Mouse (Mus musculus): Measurements from ENCODE around the gene Bhlhe41. TPM values are rescaled to one million over a fixed set of nuclear protein-coding genes. Genes with fewer than 3 reads are reported as not detected.
A peak's percentile ranks its signal among the peaks of the same experiment; 100 is the strongest.

Bhlhe41 gene
- polyA plus RNA-seq (2015; fragmentation: Nextera tagmentation; extraction: Ambion mirVana), result 0.77 and 0.83 TPM in 2 replicates

DNA sequence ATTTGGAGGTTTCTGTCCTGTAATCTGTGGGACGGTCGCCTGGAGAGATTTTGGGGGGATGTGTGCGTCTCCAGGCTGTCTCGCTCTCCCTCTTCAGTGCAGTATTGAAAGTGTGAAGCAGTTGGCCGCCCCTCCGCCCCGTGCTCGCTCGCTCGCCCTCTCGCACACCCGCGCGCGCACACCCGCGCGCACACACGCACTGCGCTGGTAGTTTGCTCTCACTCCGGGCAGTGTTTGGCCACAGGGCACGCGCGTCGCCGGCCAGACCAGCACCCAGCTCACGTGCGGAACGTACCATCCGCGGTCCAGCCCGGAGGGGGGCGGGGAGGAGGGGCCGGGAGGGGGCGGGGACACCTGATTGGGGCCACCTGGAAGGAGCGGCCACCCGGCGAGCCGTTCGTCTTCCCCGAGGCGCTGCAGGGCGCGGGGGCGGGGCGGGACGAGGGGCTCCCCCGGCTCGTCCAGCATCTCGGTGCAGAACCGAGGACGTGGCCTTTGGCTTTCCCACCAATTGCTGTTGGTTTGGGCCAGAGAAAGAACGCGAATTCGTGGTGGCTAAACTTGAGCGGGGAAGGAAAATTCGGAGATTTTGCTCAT is at the start of gene Bhlhe41:
TSS of gene Bhlhe41 (minus strand) at position 270 of the 597 bp plus-strand sequence.
- Histone ChIP-seq H3K4me2 (ENCODE audit: low read depth, low read length) (peak within 1 kb of the TSS; percentile 98), H3K36me3 (ENCODE audit: control insufficient read depth, insufficient read depth, low read length) (no peaks in the 10 kb centered on the region), H3K27ac (ENCODE audit: low read length) (no peak within 1 kb of the TSS), H3K9ac (ENCODE audit: low read depth, low read length) (peak within 1 kb of the TSS; percentile 65), H3K4me3 (ENCODE audit: low read length) (peak within 1 kb of the TSS; percentile 63), H3K9me3 (ENCODE audit: control insufficient read depth, low read length) (no peaks in the 10 kb centered on the region), H3K27me3 (replicated peaks; ENCODE audit: control insufficient read depth, insufficient read depth, low read length) (peaks cover 43% of the 10 kb centered on the region), H3K4me1 (ENCODE audit: control insufficient read depth, insufficient read depth, low read length) (peaks cover 15% of the 10 kb centered on the region; the same call in 1 of the 2 replicates)
- WGBS, result 1% methylated on average over 56 of the region's 57 CpGs
- peak; percentile 54 for ATAC-seq

DNA sequence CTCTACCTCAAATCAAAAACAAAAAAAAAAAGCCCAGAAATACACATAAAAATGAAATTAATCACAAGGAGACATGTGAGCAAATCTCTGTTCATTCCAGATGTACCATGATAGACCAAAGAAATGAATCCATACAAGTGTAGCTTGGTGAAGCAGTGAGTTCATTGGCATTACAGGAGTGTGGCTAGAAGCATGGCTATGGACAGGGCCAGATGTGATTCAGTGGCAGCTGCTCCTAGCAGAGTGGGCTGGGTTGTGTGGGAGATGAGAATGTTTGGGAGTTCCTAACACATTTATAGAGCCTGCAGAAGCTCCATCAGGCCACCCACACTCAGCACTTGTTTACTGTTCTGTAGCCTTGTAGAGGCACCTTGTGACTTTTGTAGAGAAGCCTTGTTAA is 46.9 kb upstream of the Bhlhe41 start:
- H3K4me3 ChIP-seq (ENCODE audit: low read length), result no peak overlapping the region
- no peaks in the 10 kb centered on the region for H3K9me3 ChIP-seq (ENCODE audit: control insufficient read depth, low read length)
- no peak for ATAC-seq
- H3K27ac ChIP-seq (ENCODE audit: low read length), result no peak overlapping the region
- no peak overlapping the region for H3K4me2 ChIP-seq (ENCODE audit: low read depth, low read length)
- no peak overlapping the region for H3K9ac ChIP-seq (ENCODE audit: low read depth, low read length)
- H3K27me3 ChIP-seq (replicated peaks; ENCODE audit: control insufficient read depth, insufficient read depth, low read length), result 0 out of 2 replicates have a peak, but pooled peaks cover 2% of the 10 kb centered on the region
- no peaks in the 10 kb centered on the region for H3K4me1 ChIP-seq (ENCODE audit: control insufficient read depth, insufficient read depth, low read length)
- no peaks in the 10 kb centered on the region for H3K36me3 ChIP-seq (ENCODE audit: control insufficient read depth, insufficient read depth, low read length)

DNA sequence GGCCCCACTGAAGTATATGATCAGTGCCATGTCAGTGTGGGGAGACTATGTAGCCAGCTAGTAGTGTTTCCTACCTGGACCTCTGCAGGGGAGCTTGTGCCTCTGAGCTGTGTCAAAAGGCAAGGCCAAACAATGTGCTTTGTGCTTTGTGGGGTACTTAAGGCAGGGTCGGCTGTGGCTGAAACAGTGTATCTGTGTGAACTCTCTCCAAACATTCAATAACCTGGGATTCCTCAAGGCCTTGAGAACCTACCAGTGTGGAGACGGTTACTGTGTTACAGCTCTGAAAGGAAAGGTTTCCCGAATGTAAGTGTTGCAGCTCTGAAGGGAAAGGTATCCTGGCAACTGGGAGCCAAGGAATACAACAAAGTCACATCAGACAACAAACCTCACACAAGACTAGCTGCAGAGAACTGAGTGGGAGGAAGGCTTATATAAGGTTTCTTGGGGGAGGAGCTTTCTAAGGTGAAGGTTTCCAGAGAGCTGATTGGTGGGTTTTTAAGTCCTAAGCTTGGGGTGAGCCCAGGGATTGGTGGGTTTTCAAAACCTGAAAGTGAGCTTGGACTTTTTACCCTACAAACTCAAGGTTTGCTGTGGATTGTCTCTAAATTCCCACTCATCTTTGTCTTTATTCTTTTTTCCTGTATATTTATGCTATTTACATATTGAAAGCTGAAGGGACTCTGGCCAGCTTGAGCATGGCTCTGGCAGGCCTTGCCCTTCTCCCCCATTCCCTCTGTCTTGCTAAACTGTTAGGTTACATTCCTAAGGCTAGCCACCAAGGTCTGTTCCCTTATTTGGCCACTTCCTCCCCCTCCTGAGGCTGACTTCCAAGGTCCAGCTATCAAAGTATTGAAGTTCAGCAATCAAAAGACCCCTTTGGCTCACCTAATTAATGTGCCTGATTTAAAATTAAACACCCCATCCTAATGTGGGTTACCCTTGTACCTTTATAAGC is 45.4 kb upstream of the Bhlhe41 start:
- no peaks in the 10 kb centered on the region for H3K4me1 ChIP-seq (ENCODE audit: control insufficient read depth, insufficient read depth, low read length)
- no peak overlapping the region for H3K4me3 ChIP-seq (ENCODE audit: low read length)
- H3K27me3 ChIP-seq (replicated peaks; ENCODE audit: control insufficient read depth, insufficient read depth, low read length), result 0 out of 2 replicates have a peak, but pooled peaks cover 2% of the 10 kb centered on the region
- H3K4me2 ChIP-seq (ENCODE audit: low read depth, low read length), result no peak overlapping the region
- H3K9me3 ChIP-seq (ENCODE audit: control insufficient read depth, low read length), result no peaks in the 10 kb centered on the region
- H3K27ac ChIP-seq (ENCODE audit: low read length), result no peak overlapping the region
- H3K36me3 ChIP-seq (ENCODE audit: control insufficient read depth, insufficient read depth, low read length), result no peaks in the 10 kb centered on the region
- 66% methylated on average over 3 of the region's 3 CpGs for WGBS
- H3K9ac ChIP-seq (ENCODE audit: low read depth, low read length), result no peak overlapping the region
- no peak for ATAC-seq

DNA sequence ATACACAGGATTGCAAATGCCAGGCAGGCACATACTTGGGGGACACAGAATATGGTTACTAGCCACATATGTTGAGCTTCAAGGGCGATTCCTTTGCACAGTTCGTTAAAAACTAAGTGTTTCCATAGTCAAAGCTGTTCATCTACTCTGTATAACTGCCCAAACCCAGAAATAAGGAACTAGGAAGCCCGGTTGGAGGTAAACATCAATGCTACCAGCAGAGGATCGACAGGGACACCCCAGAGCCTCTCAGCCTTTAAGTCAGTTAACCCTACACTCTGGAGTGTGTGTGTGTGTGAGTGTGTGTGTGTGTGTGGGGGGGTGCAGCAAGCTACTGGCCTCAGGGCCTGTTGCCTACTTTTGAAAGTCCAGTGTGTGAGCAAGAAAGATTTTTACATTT is 44.6 kb upstream of the Bhlhe41 start:
- Histone ChIP-seq H3K36me3 (ENCODE audit: control insufficient read depth, insufficient read depth, low read length) (no peaks in the 10 kb centered on the region), H3K9ac (ENCODE audit: low read depth, low read length) (no peak overlapping the region), H3K4me1 (ENCODE audit: control insufficient read depth, insufficient read depth, low read length) (no peaks in the 10 kb centered on the region), H3K27me3 (replicated peaks; ENCODE audit: control insufficient read depth, insufficient read depth, low read length) (no peaks in the 10 kb centered on the region), H3K27ac (ENCODE audit: low read length) (no peak overlapping the region), H3K4me2 (ENCODE audit: low read depth, low read length) (no peak overlapping the region), H3K9me3 (ENCODE audit: control insufficient read depth, low read length) (no peaks in the 10 kb centered on the region), H3K4me3 (ENCODE audit: low read length) (no peak overlapping the region)
- 62% methylated on average over 4 of the region's 4 CpGs for WGBS
- no peak for ATAC-seq

DNA sequence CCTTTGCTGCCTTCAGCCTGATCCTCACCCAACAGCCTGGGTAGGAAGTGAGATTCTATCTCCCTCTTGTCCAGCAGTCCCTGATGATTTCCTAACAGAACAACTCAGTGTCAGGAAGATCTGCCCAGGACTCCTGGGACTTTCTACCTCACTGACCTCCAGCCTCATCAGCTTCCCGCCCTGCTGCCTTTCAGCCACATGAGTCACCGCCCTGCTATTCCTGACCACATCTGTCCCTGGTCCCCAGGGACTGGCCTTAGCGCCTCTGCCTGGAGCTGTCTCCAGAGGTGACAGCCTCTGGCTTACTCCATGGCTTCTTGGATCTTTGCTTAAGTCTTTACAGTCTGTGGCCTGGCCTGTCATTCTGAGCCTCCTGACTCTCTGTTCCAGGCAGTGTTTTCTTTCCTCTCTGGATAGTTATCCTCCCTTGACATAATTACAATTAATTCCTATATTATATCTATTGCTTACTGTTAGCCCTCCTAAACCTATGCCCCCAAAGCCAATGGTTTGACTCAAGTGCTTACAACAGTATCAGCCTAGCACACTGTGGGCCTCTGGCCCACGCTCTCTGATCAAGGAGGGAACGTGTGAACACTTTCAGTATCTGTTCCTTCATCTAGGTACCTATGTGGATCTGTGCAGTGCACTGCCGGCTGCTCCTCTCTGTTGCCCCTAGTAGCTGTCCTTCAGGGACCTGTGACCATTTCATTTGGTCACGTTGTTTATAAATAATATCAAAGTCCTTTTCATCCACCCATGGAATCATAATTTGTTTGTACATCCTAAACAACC is 40.9 kb upstream of the Bhlhe41 start:
- Histone ChIP-seq H3K9ac (ENCODE audit: low read depth, low read length) (no peak overlapping the region), H3K4me2 (ENCODE audit: low read depth, low read length) (no peak overlapping the region), H3K27me3 (replicated peaks; ENCODE audit: control insufficient read depth, insufficient read depth, low read length) (no peaks in the 10 kb centered on the region), H3K4me3 (ENCODE audit: low read length) (no peak overlapping the region), H3K9me3 (ENCODE audit: control insufficient read depth, low read length) (no peaks in the 10 kb centered on the region), H3K4me1 (ENCODE audit: control insufficient read depth, insufficient read depth, low read length) (no peaks in the 10 kb centered on the region), H3K36me3 (ENCODE audit: control insufficient read depth, insufficient read depth, low read length) (no peaks in the 10 kb centered on the region), H3K27ac (ENCODE audit: low read length) (no peak overlapping the region)
- 71% methylated on average over 7 of the region's 7 CpGs for WGBS
- no peak for ATAC-seq

DNA sequence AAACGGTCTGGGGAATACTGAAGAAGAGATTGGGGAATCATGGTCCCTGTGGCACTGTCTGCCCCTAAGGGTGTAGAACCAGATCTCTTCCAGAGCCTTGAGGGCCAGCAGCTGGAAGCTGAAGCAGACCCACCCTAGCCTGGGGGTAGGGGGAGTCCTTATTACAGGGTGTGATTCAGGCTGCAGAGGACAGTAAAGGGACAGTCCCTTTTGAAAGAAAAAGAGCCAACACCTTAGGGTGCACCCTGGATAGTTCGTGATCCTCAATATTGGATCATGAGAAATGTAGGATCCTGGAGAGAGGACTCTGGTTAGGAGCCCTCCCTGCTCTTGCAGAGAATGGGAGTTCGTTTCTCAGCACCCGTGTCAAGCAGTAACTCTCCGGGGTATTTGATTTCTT is 39.3 kb upstream of the Bhlhe41 start:
- 76% methylated on average over 5 of the region's 5 CpGs for WGBS
- no peak overlapping the region for H3K4me3 ChIP-seq (ENCODE audit: low read length)
- H3K27me3 ChIP-seq (replicated peaks; ENCODE audit: control insufficient read depth, insufficient read depth, low read length), result no peaks in the 10 kb centered on the region
- no peaks in the 10 kb centered on the region for H3K36me3 ChIP-seq (ENCODE audit: control insufficient read depth, insufficient read depth, low read length)
- no peaks in the 10 kb centered on the region for H3K9me3 ChIP-seq (ENCODE audit: control insufficient read depth, low read length)
- no peak overlapping the region for H3K27ac ChIP-seq (ENCODE audit: low read length)
- H3K4me1 ChIP-seq (ENCODE audit: control insufficient read depth, insufficient read depth, low read length), result no peaks in the 10 kb centered on the region
- H3K9ac ChIP-seq (ENCODE audit: low read depth, low read length), result no peak overlapping the region
- no peak overlapping the region for H3K4me2 ChIP-seq (ENCODE audit: low read depth, low read length)
- no peak for ATAC-seq

DNA sequence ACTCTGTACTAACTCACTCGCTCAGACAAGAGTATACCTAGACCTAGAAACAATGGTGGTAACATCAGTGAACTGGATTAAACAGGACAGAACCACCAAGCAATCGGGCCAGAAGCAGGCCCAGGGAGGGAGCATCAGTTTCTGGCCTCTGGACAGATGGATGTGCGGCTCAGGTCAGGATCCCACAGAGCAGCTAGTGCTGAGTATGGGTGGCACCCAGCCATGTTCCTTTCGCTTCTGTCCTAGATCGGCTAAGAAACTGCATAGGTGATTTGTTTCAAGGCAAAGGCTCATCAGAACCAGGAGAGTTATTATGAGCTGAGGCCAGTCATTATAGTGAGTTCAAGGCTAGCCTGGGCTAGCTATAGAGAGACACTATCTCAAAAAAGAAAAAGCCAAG is 38.8 kb upstream of the Bhlhe41 start:
- no peak overlapping the region for H3K4me3 ChIP-seq (ENCODE audit: low read length)
- no peak overlapping the region for H3K4me2 ChIP-seq (ENCODE audit: low read depth, low read length)
- H3K36me3 ChIP-seq (ENCODE audit: control insufficient read depth, insufficient read depth, low read length), result no peaks in the 10 kb centered on the region
- H3K27me3 ChIP-seq (replicated peaks; ENCODE audit: control insufficient read depth, insufficient read depth, low read length), result no peaks in the 10 kb centered on the region
- no peaks in the 10 kb centered on the region for H3K4me1 ChIP-seq (ENCODE audit: control insufficient read depth, insufficient read depth, low read length)
- no peak for ATAC-seq
- WGBS, result 93% methylated on average over 5 of the region's 5 CpGs
- H3K9me3 ChIP-seq (ENCODE audit: control insufficient read depth, low read length), result no peaks in the 10 kb centered on the region
- H3K27ac ChIP-seq (ENCODE audit: low read length), result no peak overlapping the region
- no peak overlapping the region for H3K9ac ChIP-seq (ENCODE audit: low read depth, low read length)

DNA sequence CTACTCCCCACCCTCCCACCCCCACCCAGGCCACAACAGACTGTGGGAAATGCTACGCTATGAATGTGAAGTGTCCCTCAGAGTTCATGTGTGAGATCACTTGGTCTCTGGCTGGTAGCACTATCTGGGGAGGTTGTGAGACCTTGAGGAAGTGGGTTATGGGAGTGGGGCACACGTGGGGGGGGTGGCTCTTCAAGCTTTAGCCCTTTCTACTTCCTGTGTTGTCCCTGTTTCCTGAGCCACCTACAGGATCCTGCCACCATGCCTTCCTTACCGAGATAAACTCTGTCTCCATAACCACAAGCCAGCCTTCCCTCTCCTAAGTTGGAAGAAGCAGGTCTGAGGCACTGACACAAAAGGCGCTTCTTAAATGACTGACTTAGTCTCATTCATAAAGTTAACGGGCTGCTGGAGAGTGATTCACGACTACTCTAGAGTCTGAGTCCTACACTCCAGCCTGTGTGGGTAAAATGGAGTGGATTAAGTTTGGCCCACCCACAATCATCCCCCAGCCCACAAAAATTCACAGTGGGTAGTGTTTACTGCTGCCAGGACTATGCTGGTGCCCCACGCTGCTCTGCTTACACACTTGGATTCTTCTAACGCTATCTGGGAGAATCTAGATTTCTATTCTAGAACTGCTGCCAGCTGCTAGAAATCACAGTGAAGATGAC is 29.4 kb upstream of the Bhlhe41 start:
- no peak overlapping the region for H3K9ac ChIP-seq (ENCODE audit: low read depth, low read length)
- no peaks in the 10 kb centered on the region for H3K36me3 ChIP-seq (ENCODE audit: control insufficient read depth, insufficient read depth, low read length)
- ATAC-seq, result no peak
- H3K9me3 ChIP-seq (ENCODE audit: control insufficient read depth, low read length), result no peaks in the 10 kb centered on the region
- no peak overlapping the region for H3K4me3 ChIP-seq (ENCODE audit: low read length)
- H3K27me3 ChIP-seq (replicated peaks; ENCODE audit: control insufficient read depth, insufficient read depth, low read length), result no peaks in the 10 kb centered on the region
- H3K4me1 ChIP-seq (ENCODE audit: control insufficient read depth, insufficient read depth, low read length), result no peaks in the 10 kb centered on the region
- WGBS, result 67% methylated on average over 8 of the region's 8 CpGs
- no peak overlapping the region for H3K27ac ChIP-seq (ENCODE audit: low read length)
- H3K4me2 ChIP-seq (ENCODE audit: low read depth, low read length), result no peak overlapping the region
